Mouse (Mus musculus) kidney, adult 2 months (tissue): ENCODE results near the gene 1520401A03Rik. TPM values are rescaled to one million over a fixed set of nuclear protein-coding genes. Genes with fewer than 3 reads are reported as not detected.
A peak's percentile ranks its signal among the peaks of the same experiment; 100 is the strongest.
"Not testable (repeated sequence)": the region's sequence is repeated elsewhere in the genome, so short reads cannot be mapped to it uniquely, and the experiment has no call there.

ENCODE experiments used
- DNase-seq: peaks from one replicate; pipeline ENCODE4 v3.0.0; 2021
- H3K27ac ChIP-seq: fragments of 200-500 bp; 2 replicates; pipeline ENCODE4 v1.5.1; 2012; ENCODE audit warnings: low read depth, low read length, control low read depth, inconsistent platforms; ENCODE audit not compliant: insufficient read depth
- H3K27me3 ChIP-seq: fragments of 200-500 bp; replicated peaks from 2 replicates; pipeline ENCODE4 v1.6.1; 2012; ENCODE audit warnings: mild to moderate bottlenecking, moderate library complexity, low read length, inconsistent platforms; ENCODE audit not compliant: control insufficient read depth, insufficient read depth
- H3K36me3 ChIP-seq: fragments of 200-500 bp; 2 replicates; pipeline ENCODE4 v1.6.1; 2012; ENCODE audit warnings: mild to moderate bottlenecking, moderate library complexity, low read length, inconsistent platforms; ENCODE audit not compliant: control insufficient read depth, insufficient read depth
- H3K4me1 ChIP-seq: fragments of 200-500 bp; 2 replicates; pipeline ENCODE4 v1.6.1; 2011; ENCODE audit warnings: low read length; ENCODE audit not compliant: control insufficient read depth, insufficient read depth
- H3K4me3 ChIP-seq: fragments of 200-500 bp; 2 replicates; pipeline ENCODE4 v1.5.1; 2011; ENCODE audit warnings: mild to moderate bottlenecking, low read depth, low read length, control low read depth; ENCODE audit not compliant: insufficient read depth
- CTCF ChIP-seq: fragments of 200-500 bp; conservative IDR thresholded peaks from 2 replicates; pipeline ENCODE4 v1.5.1; 2011; ENCODE audit warnings: low read depth, mild to moderate bottlenecking, control low read depth, low read length, moderate library complexity, mixed read lengths; ENCODE audit not compliant: insufficient read depth, insufficient read length
- POLR2A ChIP-seq: fragments of 200-500 bp; IDR thresholded peaks from one replicate; pipeline ENCODE4 v1.6.1; 2011; ENCODE audit warnings: low read depth, low read length, control low read depth
- WGBS: fragments of 180-500 bp; shearing (Covaris S2); methylation state at CpG from one replicate; pipeline ENCODE4 v1.1.7; 2018; 5-methylcytosine and 5-hydroxymethylcytosine counted together
- polyA plus RNA-seq: library from polyadenylated mRNA; depleted of rRNA; stranded (reverse); fragments of >200 nt; gene quantifications from 2 replicates; pipeline ENCODE4 v1.2.3, GENCODE M21; 2012; rRNA removed

1520401A03Rik gene
- 0.05 TPM in 1 of 2 replicates, not detected in the other for polyA plus RNA-seq

- H3K27ac ChIP-seq = no peak within 1 kb of the TSS
- H3K4me1 ChIP-seq = no peaks in the 10 kb centered on the region; the same call in 1 of the 2 replicates
- TF ChIP-seq CTCF (no peak), POLR2A (no peak)
- H3K27me3 ChIP-seq = no peaks in the 10 kb centered on the region
- DNase-seq = no peak
- no peaks in the 10 kb centered on the region for H3K36me3 ChIP-seq
- 88% methylated on average over 7 of the region's 7 CpGs for WGBS
- H3K4me3 ChIP-seq = no peak within 1 kb of the TSS
Measured at GRCm38 (mm10) chr17:23722376-23723125, at the start of gene 1520401A03Rik. Gene 1520401A03Rik (minus strand): TSS chr17:23722783.

GRCm38 (mm10) chr17:23772219-23772556, 49.6 kb upstream of the 1520401A03Rik start:
- 62% methylated on average over 2 of the region's 2 CpGs for WGBS
- H3K4me3 ChIP-seq, H3K27ac ChIP-seq, H3K4me1 ChIP-seq, H3K27me3 ChIP-seq, H3K36me3 ChIP-seq, DNase-seq: not testable (repeated sequence)

DNA sequence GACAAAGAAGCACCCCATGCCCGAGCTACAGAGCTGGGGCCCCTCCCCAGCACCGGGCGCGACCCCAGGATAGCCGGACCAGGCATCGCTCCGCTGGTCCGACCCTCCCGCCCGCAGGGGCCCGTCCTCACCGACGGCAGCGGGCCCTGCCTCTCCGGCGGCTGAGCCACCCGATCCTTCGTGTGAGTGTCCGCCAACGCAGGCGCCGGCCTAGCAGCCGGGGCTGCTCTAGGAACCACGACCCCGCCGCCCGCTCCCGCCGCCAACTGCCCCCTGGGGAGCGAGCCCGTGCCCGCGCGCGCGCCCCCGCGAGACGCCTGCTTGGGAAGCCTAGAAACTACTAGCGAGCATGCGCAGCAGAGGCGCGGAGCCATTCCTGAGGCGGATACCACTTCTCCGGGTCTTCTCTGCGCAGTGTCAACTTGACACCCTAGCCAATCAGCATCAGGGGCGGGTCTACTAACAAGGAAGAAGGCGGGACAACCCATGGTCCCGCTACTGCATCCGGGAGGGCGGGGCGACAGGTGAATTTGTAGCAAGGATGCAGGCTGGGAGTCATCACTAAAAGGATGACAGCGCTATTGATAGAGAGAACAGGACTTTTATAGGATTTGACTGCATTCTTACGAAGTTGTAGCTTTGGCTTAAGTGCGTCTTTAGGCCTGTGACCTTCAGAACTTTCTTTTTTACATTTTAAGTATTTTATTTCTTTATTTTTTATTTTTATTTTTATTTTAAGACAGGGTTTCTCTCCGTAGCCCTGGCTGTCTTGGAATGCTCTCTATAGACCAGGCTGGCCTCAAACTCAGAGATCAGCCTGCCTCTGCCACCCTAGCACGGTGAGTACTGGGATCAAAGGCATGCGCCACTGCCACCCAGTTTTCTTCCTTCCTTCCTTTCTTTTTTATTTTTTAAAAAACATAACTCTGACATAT, 49.0 kb upstream of the 1520401A03Rik start, which contains the start of gene Flywch1:
Gene Flywch1, minus strand, starts transcription at position 319 of the 935 bp plus-strand sequence.
- H3K27me3 ChIP-seq = no peaks in the 10 kb centered on the region
- H3K4me1 ChIP-seq = no peaks in the 10 kb centered on the region; the same call in 1 of the 2 replicates
- peak within 1 kb of the TSS; percentile 93 for H3K4me3 ChIP-seq
- peak within 1 kb of the TSS; percentile 59 for H3K27ac ChIP-seq
- H3K36me3 ChIP-seq = no peaks in the 10 kb centered on the region
- TF ChIP-seq CTCF = no peak
- TF ChIP-seq POLR2A = peak; percentile 5
- WGBS = 3% methylated on average over 57 of the region's 58 CpGs
- DNase-seq = peak; percentile 100

DNA sequence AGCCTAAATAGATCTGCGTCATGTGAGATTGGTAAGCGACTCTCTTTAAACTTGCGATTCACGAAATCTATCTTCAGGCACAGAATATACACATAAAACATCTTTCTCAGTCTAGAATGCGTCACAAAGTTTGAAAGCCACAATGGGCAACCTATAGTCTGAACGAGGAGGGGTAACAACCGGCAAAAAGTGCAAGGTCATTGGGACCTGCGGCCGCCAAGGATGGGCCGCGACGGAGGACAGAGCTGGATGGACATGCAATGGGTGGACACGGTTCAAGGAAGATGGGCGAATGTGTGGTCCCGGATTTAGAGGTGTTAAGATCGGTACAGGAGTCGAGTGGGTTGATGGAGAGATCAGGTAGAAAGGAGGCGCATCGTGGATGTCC, 48.3 kb upstream of the 1520401A03Rik start:
- no peak for TF ChIP-seq CTCF
- TF ChIP-seq POLR2A = no peak
- Histone ChIP-seq H3K4me1 (no peaks in the 10 kb centered on the region; the same call in 1 of the 2 replicates), H3K4me3 (peak overlapping the region; percentile 93), H3K27me3 (no peaks in the 10 kb centered on the region), H3K36me3 (no peaks in the 10 kb centered on the region), H3K27ac (peak overlapping the region; percentile 59)
- no peak for DNase-seq
- under 1% methylated on average over 19 of the region's 19 CpGs for WGBS

GRCm38 (mm10) chr17:23770493-23770892, 47.9 kb upstream of the 1520401A03Rik start:
- WGBS = 48% methylated on average over 2 of the region's 2 CpGs
- Histone ChIP-seq H3K4me1 (no peaks in the 10 kb centered on the region; the same call in 1 of the 2 replicates), H3K4me3 (peak overlapping the region; percentile 93), H3K36me3 (no peaks in the 10 kb centered on the region), H3K27me3 (no peaks in the 10 kb centered on the region), H3K27ac (no peak overlapping the region)
- DNase-seq = no peak
- no peak for TF ChIP-seq POLR2A

DNA sequence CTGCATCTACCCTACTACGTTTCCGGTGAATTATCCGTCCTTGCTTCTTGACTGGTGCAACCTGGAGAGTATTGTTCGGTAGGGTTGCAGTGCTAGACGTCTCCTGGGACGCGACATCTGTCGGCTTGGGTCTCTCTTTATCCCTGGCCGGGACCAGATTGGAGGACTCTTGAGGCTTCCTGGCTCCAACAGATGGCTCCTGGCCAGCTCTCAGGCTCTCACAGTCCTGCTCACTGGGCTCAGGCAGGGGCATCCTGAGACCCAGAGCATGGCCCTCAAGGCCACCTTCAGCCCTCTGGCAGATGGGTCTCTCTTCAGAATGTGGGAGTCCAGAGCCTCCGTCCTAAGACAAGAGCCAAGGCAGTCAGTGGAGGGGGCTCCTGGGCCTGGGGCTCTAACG, 40.4 kb upstream of the 1520401A03Rik start:
- WGBS = 88% methylated on average over 11 of the region's 11 CpGs
- TF ChIP-seq POLR2A (no peak), CTCF (no peak)
- Histone ChIP-seq H3K4me1 (no peaks in the 10 kb centered on the region), H3K36me3 (no peaks in the 10 kb centered on the region), H3K4me3 (no peak overlapping the region), H3K27ac (no peak overlapping the region), H3K27me3 (no peaks in the 10 kb centered on the region)
- DNase-seq = no peak

GRCm38 (mm10) chr17:23761155-23761554, 38.6 kb upstream of the 1520401A03Rik start:
- H3K4me3 ChIP-seq = no peak overlapping the region
- DNase-seq = no peak
- no peak for TF ChIP-seq CTCF
- no peak for TF ChIP-seq POLR2A
- H3K4me1 ChIP-seq = no peaks in the 10 kb centered on the region
- WGBS = over 99% methylated on average over 3 of the region's 3 CpGs
- no peaks in the 10 kb centered on the region for H3K36me3 ChIP-seq
- no peak overlapping the region for H3K27ac ChIP-seq
- H3K27me3 ChIP-seq = no peaks in the 10 kb centered on the region
